In the genomic region with DNA sequence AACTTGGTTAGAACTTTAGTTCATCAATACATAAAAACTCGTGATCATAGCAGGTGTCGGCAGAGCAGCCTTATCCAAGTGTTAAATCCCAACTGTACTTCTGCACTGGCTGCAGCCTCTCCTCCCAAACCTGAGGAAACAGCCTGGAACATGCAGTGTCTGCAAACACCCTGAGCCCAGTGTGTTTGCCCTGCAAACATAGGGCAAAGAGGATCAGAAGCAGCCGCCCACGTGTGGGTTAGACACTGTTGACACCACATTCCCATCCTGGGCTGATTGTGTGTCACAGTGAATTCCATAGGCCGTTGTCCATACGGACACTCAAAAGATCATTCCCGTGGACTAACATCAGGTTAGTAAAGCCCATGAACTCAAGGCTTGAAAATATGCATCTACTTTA, we compare ENCODE assay signal across 17 mouse cellular contexts.
"Had no signal": no experiment of that assay in that cellular context is flagged by ENCODE, and none has a peak within 500 bp of the region (broad histone marks: within the 10 kb centered on the region; RNA-seq: fewer than 3 reads in every experiment).

No protein-coding gene starts in this region.

- H3K4me2 ChIP-seq: intestine, embryonic 15.5 days; limb, embryonic 12.5 days; limb, embryonic 15.5 days; lung, embryonic 14.5 days; midbrain, embryonic 12.5 days; neural tube, embryonic 13.5 days had no signal

- H3K4me1 ChIP-seq: intestine, embryonic 15.5 days; limb, embryonic 15.5 days; midbrain, embryonic 12.5 days; neural tube, embryonic 13.5 days had no signal

- DNase-seq: kidney, adult 2 months; kidney, postnatal 36 days; left cerebral cortex, postnatal 4 days; lung, embryonic 14.5 days; retina, postnatal 1 day; right cerebral cortex, postnatal 25 days; thymus, postnatal 25 days had no signal

- H3K9me3 ChIP-seq: intestine, embryonic 15.5 days; limb, embryonic 15.5 days; midbrain, embryonic 12.5 days; neural tube, embryonic 13.5 days had no signal

- H3K27me3 ChIP-seq: intestine, embryonic 15.5 days; limb, embryonic 12.5 days; limb, embryonic 15.5 days; midbrain, embryonic 12.5 days; neural tube, embryonic 13.5 days had no signal

- H3K9ac ChIP-seq: intestine, embryonic 15.5 days; limb, embryonic 12.5 days; limb, embryonic 15.5 days; lung, embryonic 14.5 days; midbrain, embryonic 12.5 days; neural tube, embryonic 13.5 days had no signal

- H3K36me3 ChIP-seq: intestine, embryonic 15.5 days; limb, embryonic 12.5 days; limb, embryonic 15.5 days; midbrain, embryonic 12.5 days; neural tube, embryonic 13.5 days had no signal

- ATAC-seq: intestine, embryonic 15.5 days; lung, postnatal 0 days; midbrain, embryonic 16.5 days had no signal

- H3K27ac ChIP-seq: intestine, embryonic 15.5 days; kidney, postnatal 0 days; limb, embryonic 12.5 days; limb, embryonic 15.5 days; macrophage; midbrain, embryonic 12.5 days; neural tube, embryonic 13.5 days had no signal

- H3K4me3 ChIP-seq: intestine, embryonic 15.5 days; limb, embryonic 12.5 days; limb, embryonic 15.5 days; midbrain, embryonic 12.5 days; myocyte; neural tube, embryonic 13.5 days had no signal
